Mouse (Mus musculus) stomach, postnatal 0 days (tissue): ENCODE data around the gene Zfp385a.

Experiments
- CTCF ChIP-seq: IDR thresholded peaks from 2 replicates; pipeline ENCODE4 v1.5.1; 2016; ENCODE audit warnings: antibody characterized with exemption, low read depth, mild to moderate bottlenecking, moderate library complexity
- EP300 ChIP-seq: optimal IDR thresholded peaks from 2 replicates; pipeline ENCODE3; 2016; ENCODE audit warnings: antibody characterized with exemption

DNA sequence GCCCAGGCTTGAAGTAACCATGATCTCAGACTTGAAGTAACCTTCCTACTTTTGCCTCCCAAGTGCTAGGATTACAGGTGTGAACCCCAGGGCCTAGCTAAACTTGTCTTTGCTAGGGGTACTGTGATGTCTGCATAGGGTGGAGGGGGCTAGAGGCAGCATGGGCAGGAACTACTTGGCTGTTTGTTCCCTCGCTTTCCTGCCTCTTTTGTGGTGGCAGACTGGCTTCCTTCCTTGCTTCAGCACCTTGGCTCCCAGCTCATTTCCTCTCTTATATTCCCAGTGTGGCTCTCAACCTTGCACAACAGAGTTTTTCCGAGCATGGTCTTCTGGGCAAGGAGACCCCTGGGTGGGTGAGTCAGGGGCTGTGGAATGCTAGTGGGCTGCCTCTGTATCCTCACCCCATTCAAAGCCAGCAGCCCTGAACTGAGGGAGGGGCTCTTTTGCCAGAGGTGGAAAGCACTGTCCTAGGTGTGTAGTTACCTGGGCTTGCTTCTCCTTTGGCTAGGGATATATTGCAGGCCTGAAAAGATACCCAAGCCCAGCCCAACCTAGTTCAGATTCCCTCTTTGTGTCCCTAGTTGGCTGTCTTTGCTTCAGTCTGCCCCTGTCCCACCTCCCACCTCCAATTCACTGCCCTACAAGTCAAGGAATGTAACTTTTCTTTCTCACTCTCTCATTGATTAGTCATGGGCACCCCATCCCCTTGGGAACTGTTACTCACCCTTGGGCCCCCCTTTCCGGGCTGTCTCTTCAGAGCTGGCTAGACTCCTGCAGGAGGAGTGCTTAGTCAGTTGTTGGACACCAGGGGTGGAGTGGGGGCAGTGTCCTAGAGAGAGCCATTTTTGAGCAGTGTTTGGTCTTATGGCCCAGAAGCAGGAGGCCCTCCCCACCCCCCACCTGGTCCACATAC, 38.1 kb upstream of the Zfp385a start:
- TF ChIP-seq CTCF (no peak), EP300 (no peak)
